Mouse (Mus musculus): ENCODE measurements around the gene Hhipl2.
"Not testable (repeated sequence)": the region's sequence is repeated elsewhere in the genome, so short reads cannot be mapped to it uniquely, and the experiment has no call there.

The Hhipl2 gene

GRCm38 (mm10) chr1:183417873-183418272, at the start of gene Hhipl2:
Gene Hhipl2 (plus strand): TSS chr1:183418215.
- in situ Hi-C loops (cut with MboI, MseI), result no loop called here

- in situ Hi-C loops (cut with MboI, MseI), result no loop called here
Measured at GRCm38 (mm10) chr1:183368601-183369400, 49.2 kb upstream of the Hhipl2 start.

- in situ Hi-C loops (cut with MboI, MseI), result no loop called here
Measured at GRCm38 (mm10) chr1:183369427-183370014, 48.5 kb upstream of the Hhipl2 start, which contains the start of gene Mia3. Gene Mia3 (minus strand): TSS chr1:183369553.

- in situ Hi-C loops (cut with MboI, MseI), result no loop called here
Measured at GRCm38 (mm10) chr1:183374728-183375127, 43.3 kb upstream of the Hhipl2 start.

- in situ Hi-C loops (cut with MboI, MseI), result no loop called here
Measured at GRCm38 (mm10) chr1:183377045-183377444, 41.0 kb upstream of the Hhipl2 start.

GRCm38 (mm10) chr1:183378321-183378941, 39.6 kb upstream of the Hhipl2 start:
- in situ Hi-C loops (cut with MboI, MseI), result no loop called here

- in situ Hi-C loops (cut with MboI, MseI), result not testable (repeated sequence)
Measured at GRCm38 (mm10) chr1:183379376-183379775, 38.6 kb upstream of the Hhipl2 start.

- in situ Hi-C loops (cut with MboI, MseI), result no loop called here
Measured at GRCm38 (mm10) chr1:183381816-183382215, 36.2 kb upstream of the Hhipl2 start.

- in situ Hi-C loops (cut with MboI, MseI), result no loop called here
Measured at GRCm38 (mm10) chr1:183382621-183383020, 35.4 kb upstream of the Hhipl2 start.

- in situ Hi-C loops (cut with MboI, MseI), result not testable (repeated sequence)
Measured at GRCm38 (mm10) chr1:183387421-183387820, 30.6 kb upstream of the Hhipl2 start.

- in situ Hi-C loops (cut with MboI, MseI), result no loop called here
Measured at GRCm38 (mm10) chr1:183388426-183389406, 29.3 kb upstream of the Hhipl2 start, which contains the start of gene Taf1a. Gene Taf1a (plus strand): TSS chr1:183388981.

- in situ Hi-C loops (cut with MboI, MseI), result no loop called here
Measured at GRCm38 (mm10) chr1:183403396-183403795, 14.6 kb upstream of the Hhipl2 start.

- in situ Hi-C loops (cut with MboI, MseI), result no loop called here
Measured at GRCm38 (mm10) chr1:183414081-183414727, 3.8 kb upstream of the Hhipl2 start.

- in situ Hi-C loops (cut with MboI, MseI), result no loop called here
Measured at GRCm38 (mm10) chr1:183419741-183420140, 1.7 kb downstream of the Hhipl2 start.

- in situ Hi-C loops (cut with MboI, MseI), result no loop called here
Measured at GRCm38 (mm10) chr1:183420296-183420695, 2.3 kb downstream of the Hhipl2 start.

GRCm38 (mm10) chr1:183424100-183424499, 6.1 kb downstream of the Hhipl2 start:
- in situ Hi-C loops (cut with MboI, MseI), result no loop called here

- in situ Hi-C loops (cut with MboI, MseI), result no loop called here
Measured at GRCm38 (mm10) chr1:183434918-183435317, 16.9 kb downstream of the Hhipl2 start.

GRCm38 (mm10) chr1:183439036-183439435, 21.0 kb downstream of the Hhipl2 start:
- in situ Hi-C loops (cut with MboI, MseI), result no loop called here

- in situ Hi-C loops (cut with MboI, MseI), result no loop called here
Measured at GRCm38 (mm10) chr1:183442015-183442774, 24.2 kb downstream of the Hhipl2 start.

- in situ Hi-C loops (cut with MboI, MseI), result no loop called here
Measured at GRCm38 (mm10) chr1:183453066-183453465, 35.1 kb downstream of the Hhipl2 start.

All from regulatory T cell (primary cell).